8 mouse cellular contexts compared by ENCODE assay signal in genomic region chr7:127876041-127876466, GRCm38 (mm10). TPM values are rescaled to one million over a fixed set of nuclear protein-coding genes. Genes with fewer than 3 reads are reported as not detected.
DNase-seq lines count a peak whose midpoint lies in the region; ATAC-seq lines count a peak whose summit lies in the region.

Gene Zfp646 (plus strand): TSS chr7:127876221.

- peak within 1 kb of the TSS; percentile 100 for H3K27ac ChIP-seq in forebrain, embryonic 13.5 days
- peak within 1 kb of the TSS; percentile 96 for H3K27ac ChIP-seq in liver, embryonic 16.5 days (ENCODE audit: low read length)
- H3K27ac ChIP-seq in neural tube, embryonic 12.5 days = peak within 1 kb of the TSS; percentile 94

- H3K9me3 ChIP-seq in forebrain, embryonic 13.5 days (replicated peaks) = no peaks in the 10 kb centered on the region
- peaks cover 23% of the 10 kb centered on the region for H3K9me3 ChIP-seq in liver, embryonic 16.5 days (replicated peaks; ENCODE audit: control insufficient read depth, low read length)
- H3K9me3 ChIP-seq in neural tube, embryonic 12.5 days = no peaks in the 10 kb centered on the region

- peaks cover 29% of the 10 kb centered on the region for H3K4me1 ChIP-seq in forebrain, embryonic 13.5 days
- H3K4me1 ChIP-seq in liver, embryonic 16.5 days (ENCODE audit: control insufficient read depth, low read depth, low read length) = peaks cover 23% of the 10 kb centered on the region
- H3K4me1 ChIP-seq in neural tube, embryonic 12.5 days = peaks cover 25% of the 10 kb centered on the region

- WGBS in forebrain, embryonic 13.5 days = under 1% methylated on average over 41 of the region's 41 CpGs
- under 1% methylated on average over 41 of the region's 41 CpGs for WGBS in large intestine, adult 2 months
- under 1% methylated on average over 41 of the region's 41 CpGs for WGBS in liver, embryonic 16.5 days (ENCODE audit: insufficient replicate concordance)
- under 1% methylated on average over 41 of the region's 41 CpGs for WGBS in neural tube, embryonic 12.5 days

- peaks cover 49% of the 10 kb centered on the region for H3K36me3 ChIP-seq in forebrain, embryonic 13.5 days (ENCODE audit: poor library complexity, severe bottlenecking)
- peaks cover 29% of the 10 kb centered on the region for H3K36me3 ChIP-seq in liver, embryonic 16.5 days (ENCODE audit: control insufficient read depth, insufficient read depth)
- peaks cover 35% of the 10 kb centered on the region for H3K36me3 ChIP-seq in neural tube, embryonic 12.5 days

- no peaks in the 10 kb centered on the region for H3K27me3 ChIP-seq in forebrain, embryonic 13.5 days
- no peaks in the 10 kb centered on the region for H3K27me3 ChIP-seq in liver, embryonic 16.5 days (ENCODE audit: control insufficient read depth, insufficient read depth, low read depth, low read length)
- H3K27me3 ChIP-seq in neural tube, embryonic 12.5 days (replicated peaks) = no peaks in the 10 kb centered on the region

- H3K4me2 ChIP-seq in forebrain, embryonic 13.5 days = peak within 1 kb of the TSS; percentile 90
- peak within 1 kb of the TSS; percentile 88 for H3K4me2 ChIP-seq in liver, embryonic 16.5 days (ENCODE audit: low read depth, low read length)
- peak within 1 kb of the TSS; percentile 87 for H3K4me2 ChIP-seq in neural tube, embryonic 12.5 days (replicated peaks)

- DNase-seq in CD4-positive helper T cell, adult 2 months (ENCODE audit: low read depth, low spot score) = peak; percentile 93
- DNase-seq in adrenal gland, postnatal 25 days = peak; percentile 76
- DNase-seq in heart, postnatal 14 days = peak; percentile 79 to 80
- peak; percentile 57 for DNase-seq in large intestine, adult 2 months (ENCODE audit: low read depth, low spot score)
- peak; percentile 82 for DNase-seq in testis, postnatal 14 days (ENCODE audit: low spot score)

- peak within 1 kb of the TSS; percentile 98 for H3K9ac ChIP-seq in forebrain, embryonic 13.5 days
- peak within 1 kb of the TSS; percentile 96 for H3K9ac ChIP-seq in liver, embryonic 16.5 days (ENCODE audit: low read depth, low read length)
- H3K9ac ChIP-seq in neural tube, embryonic 12.5 days = peak within 1 kb of the TSS; percentile 97

- ATAC-seq in forebrain, embryonic 13.5 days = peak; percentile 90
- peak; percentile 85 for ATAC-seq in liver, embryonic 16.5 days (ENCODE audit: low read depth)
- peak; percentile 92 for ATAC-seq in neural tube, embryonic 12.5 days (ENCODE audit: low FRiP score, low read depth)

- H3K4me3 ChIP-seq in forebrain, embryonic 13.5 days = peak within 1 kb of the TSS; percentile 88
- peak within 1 kb of the TSS; percentile 92 for H3K4me3 ChIP-seq in liver, embryonic 16.5 days (ENCODE audit: low read depth, low read length)
- H3K4me3 ChIP-seq in neural tube, embryonic 12.5 days = peak within 1 kb of the TSS; percentile 94

- intact Hi-C loops in heart, postnatal 14 days (cut with DNase I) = loop anchor here (1.0 to 5.0 kb wide), 2 partner anchors 76 to 99 kb away; partner anchors contain the start of genes Hsd3b7 and Setd1a

RNA-seq across cellular contexts. Expression of gene Zfp646, which starts in this region (rescaled TPM):
- 41.2 and 42.2 TPM in 2 replicates for total RNA-seq in adrenal gland, postnatal 25 days (2021)
- 12.9 and 15.5 TPM in 2 replicates for polyA plus RNA-seq in forebrain, embryonic 13.5 days (2015; fragmentation: Nextera tagmentation; extraction: Ambion mirVana)
- total RNA-seq in heart, postnatal 14 days (2021) = 10 to 100 TPM; 21.0 to 21.9 TPM
- 12.8 and 19.5 TPM in 2 replicates for polyA plus RNA-seq in large intestine, adult 2 months (2012; rRNA removed)
- 4.8 and 4.9 TPM in 2 replicates for polyA plus RNA-seq in liver, embryonic 16.5 days (2015; fragmentation: Nextera tagmentation; extraction: Ambion mirVana)
- 18.1 and 19.5 TPM in 2 replicates for polyA plus RNA-seq in neural tube, embryonic 12.5 days (2016; fragmentation: Nextera tagmentation; extraction: Ambion mirVana)

Comparison
In these comparisons a context has a peak if more than half of its experiments do, and no peak if none do; other contexts are left out.
1. Peak in every context shown above with its lines: DNase-seq, ATAC-seq, H3K4me3 ChIP-seq and H3K27ac ChIP-seq.